Mouse (Mus musculus) cerebellum, adult 9-10 months (tissue): ENCODE data around the gene Crybg2.

Experiments
- DNase-seq: peaks from one replicate; pipeline ENCODE4 v3.0.0; 2022

Gene Crybg2

GRCm38 (mm10) chr4:134060135-134060865 lies at the start of gene Crybg2:
Gene Crybg2 (plus strand): TSS chr4:134060815.
- no peak for DNase-seq

- DNase-seq: no peak
Observed at GRCm38 (mm10) chr4:134011450-134012414, 48.9 kb upstream of the Crybg2 start.

GRCm38 (mm10) chr4:134012858-134013528 lies 47.6 kb upstream of the Crybg2 start:
- DNase-seq: no peak

- DNase-seq: no peak
Observed at GRCm38 (mm10) chr4:134016208-134016607, 44.4 kb upstream of the Crybg2 start.

GRCm38 (mm10) chr4:134016767-134017166 lies 43.8 kb upstream of the Crybg2 start:
- no peak for DNase-seq

- DNase-seq: no peak
Observed at GRCm38 (mm10) chr4:134017201-134017865, 43.3 kb upstream of the Crybg2 start.

GRCm38 (mm10) chr4:134018038-134018778 lies 42.4 kb upstream of the Crybg2 start:
- no peak for DNase-seq

- DNase-seq: no peak
Observed at GRCm38 (mm10) chr4:134018779-134019145, 41.9 kb upstream of the Crybg2 start, which contains the start of gene Lin28a. Gene Lin28a (minus strand): TSS chr4:134018841.

- no peak for DNase-seq
Observed at GRCm38 (mm10) chr4:134019210-134019609, 41.4 kb upstream of the Crybg2 start.

- DNase-seq: peak; percentile 84
Observed at GRCm38 (mm10) chr4:134019641-134020351, 40.8 kb upstream of the Crybg2 start.

- DNase-seq: no peak
Observed at GRCm38 (mm10) chr4:134020621-134021020, 40.0 kb upstream of the Crybg2 start.

- no peak for DNase-seq
Observed at GRCm38 (mm10) chr4:134025802-134026201, 34.8 kb upstream of the Crybg2 start.

- DNase-seq: peak; percentile 78
Observed at GRCm38 (mm10) chr4:134035953-134036352, 24.7 kb upstream of the Crybg2 start.

- DNase-seq: no peak
Observed at GRCm38 (mm10) chr4:134041317-134042123, 19.1 kb upstream of the Crybg2 start.

- no peak for DNase-seq
Observed at GRCm38 (mm10) chr4:134043041-134043440, 17.6 kb upstream of the Crybg2 start.

- DNase-seq: no peak
Observed at GRCm38 (mm10) chr4:134047648-134048047, 13.0 kb upstream of the Crybg2 start.

- DNase-seq: no peak
Observed at GRCm38 (mm10) chr4:134051912-134052311, 8.7 kb upstream of the Crybg2 start.

- peak; percentile 64 for DNase-seq
Observed at GRCm38 (mm10) chr4:134052560-134052959, 8.1 kb upstream of the Crybg2 start.

- DNase-seq: no peak
Observed at GRCm38 (mm10) chr4:134053538-134053937, 7.1 kb upstream of the Crybg2 start, which contains the start of gene Zfp683. Gene Zfp683 (plus strand): TSS chr4:134053838.

GRCm38 (mm10) chr4:134058166-134058715 lies 2.4 kb upstream of the Crybg2 start:
- DNase-seq: no peak
